Mouse (Mus musculus): ENCODE data around the gene Rftn1. TPM values are rescaled to one million over a fixed set of nuclear protein-coding genes. Genes with fewer than 3 reads are reported as not detected.

The Rftn1 gene
- total and polyA plus RNA-seq, 3 experiments = 52.5 to 80.6 (median 60.5) TPM

DNA sequence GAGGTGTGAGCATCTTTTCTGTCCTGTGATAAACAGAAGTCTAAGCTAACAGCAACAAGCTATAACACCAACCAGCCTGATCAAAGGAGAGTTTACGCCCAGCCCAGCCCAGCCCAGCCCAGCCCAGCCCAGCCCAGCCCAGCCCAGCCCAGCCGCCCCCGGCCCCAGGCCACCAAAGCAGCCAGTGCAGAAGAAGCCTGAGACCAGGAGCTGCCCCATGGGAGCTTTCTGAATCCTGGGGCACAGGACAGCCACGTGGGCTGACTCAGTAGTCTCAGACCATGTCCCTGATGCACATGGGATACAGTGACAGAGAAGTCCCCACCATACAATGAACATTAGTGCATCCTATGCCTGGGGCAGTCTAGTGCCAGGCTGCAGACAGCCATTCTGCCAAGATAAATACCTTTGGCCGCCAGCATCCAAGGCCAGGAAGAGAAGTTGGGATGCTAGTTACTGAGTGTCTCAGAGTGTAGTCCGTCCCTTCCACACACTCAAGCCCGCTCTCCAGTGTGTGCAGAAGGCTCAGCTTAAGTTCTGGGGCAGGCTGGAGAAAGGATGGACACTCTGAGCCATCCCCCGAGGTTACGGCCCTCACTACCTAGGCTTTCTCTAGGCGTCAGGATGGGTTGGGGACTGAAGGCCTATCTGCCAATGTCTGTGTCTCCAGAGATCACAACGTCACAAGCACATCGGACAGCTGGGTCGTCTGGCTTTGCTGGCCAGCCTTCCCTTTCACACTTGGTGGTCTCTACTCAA, 45.6 kb upstream of the Rftn1 start:
- TF ChIP-seq MAX (IDR thresholded peaks at IDR 0.05; ENCODE audit: low read length) (no peak), SMC3 (IDR thresholded peaks at IDR 0.05; ENCODE audit: low read depth, low read length) (no peak), EP300 (IDR thresholded peaks at IDR 0.05; ENCODE audit: low read length) (no peak), GABPA (IDR thresholded peaks at IDR 0.05; ENCODE audit: insufficient replicate concordance, low read depth, low read length) (no peak), JUN (IDR thresholded peaks at IDR 0.05; ENCODE audit: insufficient read depth, low read depth, low read length) (no peak), MAFK (IDR thresholded peaks at IDR 0.05; ENCODE audit: insufficient replicate concordance, low read length) (no peak), MAZ (IDR thresholded peaks at IDR 0.05; ENCODE audit: low read depth, low read length) (no peak), CTCF (conservative IDR thresholded peaks at IDR 0.05 in 1 of 2, IDR thresholded peaks at IDR 0.05 in 1 of 2; ENCODE audit: low read depth in 2 of 2, low read length in 2 of 2) (no peak), TCF12 (IDR thresholded peaks at IDR 0.05; ENCODE audit: low read depth, low read length) (no peak), POLR2AphosphoS2 (IDR thresholded peaks at IDR 0.05; ENCODE audit: low read depth, low read length) (no peak)
- H3K9me3 ChIP-seq (replicated peaks; ENCODE audit: low read length) = no peaks in the 10 kb centered on the region
- H3K4me1 ChIP-seq (ENCODE audit: control insufficient read depth in 1 of 2, insufficient read depth in 2 of 2) = peaks cover 12 to 34% of the 10 kb centered on the region in 2 experiments
- no peaks in the 10 kb centered on the region for H3K36me3 ChIP-seq (replicated peaks in 1 of 2; ENCODE audit: control insufficient read depth in 1 of 2, insufficient read depth in 1 of 2, low read length in 1 of 2)
- in situ Hi-C loops (cut with MboI; ENCODE audit: low pct_ligation_motif_present, low pct_unique_long_range_greater_than_20kb, low sequenced_read_pairs) = no loop called here
- no peaks in the 10 kb centered on the region for H3K79me2 ChIP-seq (replicated peaks; ENCODE audit: control insufficient read depth, extremely low read depth, insufficient read depth, poor library complexity, severe bottlenecking)
- H3K27me3 ChIP-seq (replicated peaks) = no peaks in the 10 kb centered on the region
- peak overlapping the region; percentile 37; the same call in 1 of the 2 replicates for H3K27ac ChIP-seq (ENCODE audit: insufficient read depth, low read depth)
- no peak overlapping the region for H3K4me3 ChIP-seq (replicated peaks in 1 of 3; ENCODE audit: low read depth in 2 of 3, low read length in 2 of 3, poor library complexity in 1 of 3)
- H3K4me2 ChIP-seq (ENCODE audit: insufficient read depth, low read depth, poor library complexity, severe bottlenecking) = no peak overlapping the region
- no peak overlapping the region for H3K9ac ChIP-seq (ENCODE audit: insufficient read depth, low read depth)
- no peak for DNase-seq (ENCODE audit: extremely low read depth)
- dilution Hi-C loops (cut with MboI; ENCODE audit: extremely low pct_ligation_motif_present, extremely low pct_unique_long_range_greater_than_20kb, low sequenced_read_pairs) = no loop called here

DNA sequence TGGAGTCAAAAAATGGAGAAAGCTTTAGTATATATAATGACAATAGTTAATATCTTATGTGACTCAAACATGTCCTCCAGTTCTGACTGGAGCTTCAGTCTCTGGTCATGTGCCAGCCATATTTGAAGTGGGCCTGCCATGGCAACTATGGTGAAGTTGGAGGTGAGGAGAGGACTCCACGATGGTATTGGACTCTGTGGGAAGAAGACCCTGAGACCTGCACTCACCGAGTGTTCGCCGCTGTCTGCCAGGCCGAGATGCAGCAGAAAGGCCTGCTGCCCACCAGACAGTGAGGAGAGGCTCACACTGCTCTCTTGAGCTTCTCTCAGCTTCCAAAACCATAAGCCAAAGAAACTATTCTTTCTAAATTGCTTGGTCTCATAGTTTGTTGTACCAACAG, 43.5 kb upstream of the Rftn1 start:
- Histone ChIP-seq H3K4me1 (ENCODE audit: control insufficient read depth in 1 of 2, insufficient read depth in 2 of 2) (peaks cover 12 to 29% of the 10 kb centered on the region in 2 experiments), H3K4me2 (ENCODE audit: insufficient read depth, low read depth, poor library complexity, severe bottlenecking) (no peak overlapping the region), H3K27ac (ENCODE audit: insufficient read depth, low read depth) (no peak overlapping the region), H3K4me3 (replicated peaks in 1 of 3; ENCODE audit: low read depth in 2 of 3, low read length in 2 of 3, poor library complexity in 1 of 3) (no peak overlapping the region), H3K79me2 (replicated peaks; ENCODE audit: control insufficient read depth, extremely low read depth, insufficient read depth, poor library complexity, severe bottlenecking) (no peaks in the 10 kb centered on the region), H3K9me3 (replicated peaks; ENCODE audit: low read length) (no peaks in the 10 kb centered on the region), H3K9ac (ENCODE audit: insufficient read depth, low read depth) (no peak overlapping the region), H3K36me3 (replicated peaks in 1 of 2; ENCODE audit: control insufficient read depth in 1 of 2, insufficient read depth in 1 of 2, low read length in 1 of 2) (no peaks in the 10 kb centered on the region), H3K27me3 (replicated peaks) (no peaks in the 10 kb centered on the region)
- no peak for TF ChIP-seq UBTF (IDR thresholded peaks at IDR 0.05; ENCODE audit: low read depth, low read length)
- TF ChIP-seq ZKSCAN1 (IDR thresholded peaks at IDR 0.05; ENCODE audit: borderline replicate concordance, low read depth, low read length) = no peak
- TF ChIP-seq ZMIZ1 (IDR thresholded peaks at IDR 0.05; ENCODE audit: low read depth, low read length) = no peak
- TF ChIP-seq MAFK (IDR thresholded peaks at IDR 0.05; ENCODE audit: insufficient replicate concordance, low read length) = no peak
- no peak for TF ChIP-seq ZNF384 (IDR thresholded peaks at IDR 0.05; ENCODE audit: low read depth, low read length)
- TF ChIP-seq USF2 (conservative IDR thresholded peaks at IDR 0.05; ENCODE audit: low read depth, low read length) = no peak
- no peak for TF ChIP-seq POLR2AphosphoS2 (IDR thresholded peaks at IDR 0.05; ENCODE audit: low read depth, low read length)
- no peak for TF ChIP-seq EP300 (IDR thresholded peaks at IDR 0.05; ENCODE audit: low read length)
- DNase-seq (ENCODE audit: extremely low read depth) = no peak
- dilution Hi-C loops (cut with MboI; ENCODE audit: extremely low pct_ligation_motif_present, extremely low pct_unique_long_range_greater_than_20kb, low sequenced_read_pairs) (no loop called here), in situ Hi-C loops (cut with MboI; ENCODE audit: low pct_ligation_motif_present, low pct_unique_long_range_greater_than_20kb, low sequenced_read_pairs) (no loop called here)
